Mouse (Mus musculus) small intestine, adult 2 months (tissue): ENCODE results near the gene Gm20388. TPM values are rescaled to one million over a fixed set of nuclear protein-coding genes. Genes with fewer than 3 reads are reported as not detected.

ENCODE experiments used
- H3K27ac ChIP-seq: fragments of 200-500 bp; 2 replicates; pipeline ENCODE4 v1.5.1; 2012; ENCODE audit warnings: low read depth, low read length, control low read depth, inconsistent platforms; ENCODE audit not compliant: insufficient read depth
- H3K27me3 ChIP-seq: fragments of 200-500 bp; 2 replicates; pipeline ENCODE4 v1.6.1; 2012; ENCODE audit warnings: mild to moderate bottlenecking, moderate library complexity, low read length, inconsistent platforms; ENCODE audit not compliant: control insufficient read depth, insufficient read depth
- H3K36me3 ChIP-seq: fragments of 200-500 bp; 2 replicates; pipeline ENCODE4 v1.6.1; 2012; ENCODE audit warnings: mild to moderate bottlenecking, low read length, control low read depth, inconsistent platforms; ENCODE audit not compliant: control insufficient read depth, insufficient read depth
- H3K4me1 ChIP-seq: fragments of 200-500 bp; 2 replicates; pipeline ENCODE4 v1.6.1; 2012; ENCODE audit warnings: low read length, inconsistent platforms, mixed read lengths; ENCODE audit not compliant: control insufficient read depth, insufficient read depth, insufficient read length
- H3K4me3 ChIP-seq: fragments of 200-500 bp; 2 replicates; pipeline ENCODE4 v1.5.1; 2012; ENCODE audit warnings: low read depth, mild to moderate bottlenecking, control low read depth, inconsistent platforms, low read length, moderate library complexity
- CTCF ChIP-seq: fragments of 200-500 bp; IDR thresholded peaks from 2 replicates; pipeline ENCODE4 v1.5.1; 2012; ENCODE audit warnings: low read depth, mild to moderate bottlenecking, control low read depth, inconsistent platforms, low read length, moderate library complexity, mixed read lengths; ENCODE audit not compliant: insufficient replicate concordance, insufficient read length; ENCODE audit errors: extremely low read depth
- POLR2A ChIP-seq: fragments of 200-500 bp; IDR thresholded peaks from 2 replicates; pipeline ENCODE4 v1.6.1; 2012; ENCODE audit warnings: low read depth, mild to moderate bottlenecking, control low read depth, inconsistent platforms, low read length, moderate library complexity
- WGBS: fragments of 180-500 bp; shearing (Covaris S2); methylation state at CpG from one replicate; pipeline ENCODE4 v1.1.7; 2018; 5-methylcytosine and 5-hydroxymethylcytosine counted together
- polyA plus RNA-seq: library from polyadenylated mRNA; depleted of rRNA; stranded (reverse); fragments of >200 nt; gene quantifications from 2 replicates; pipeline ENCODE4 v1.2.3, GENCODE M21; 2012

Gene Gm20388
- polyA plus RNA-seq, 1 experiment, result 37.3 TPM

- H3K27ac ChIP-seq, result no peak overlapping the region
- WGBS, result 39% methylated on average over 33 of the region's 33 CpGs
- H3K36me3 ChIP-seq, result no peaks in the 10 kb centered on the region
- H3K4me3 ChIP-seq, result no peak overlapping the region
- H3K27me3 ChIP-seq, result no peaks in the 10 kb centered on the region
- no peaks in the 10 kb centered on the region; the same call in 1 of the 2 replicates for H3K4me1 ChIP-seq
- TF ChIP-seq CTCF, result no peak
- TF ChIP-seq POLR2A, result no peak
Observed at GRCm38 (mm10) chr8:121334495-121335424, 1424.1 kb downstream of the Gm20388 start.

GRCm38 (mm10) chr8:121335684-121336083 lies 1425.0 kb downstream of the Gm20388 start:
- H3K4me3 ChIP-seq, result no peak overlapping the region
- no peaks in the 10 kb centered on the region for H3K27me3 ChIP-seq
- H3K4me1 ChIP-seq, result no peaks in the 10 kb centered on the region; the same call in 1 of the 2 replicates
- TF ChIP-seq POLR2A, result no peak
- 0 out of 2 replicates have a peak, but pooled peaks have one; percentile 4 for TF ChIP-seq CTCF
- no peaks in the 10 kb centered on the region for H3K36me3 ChIP-seq
- over 99% methylated on average over 7 of the region's 7 CpGs for WGBS
- H3K27ac ChIP-seq, result no peak overlapping the region

GRCm38 (mm10) chr8:121342931-121343330 lies 1432.3 kb downstream of the Gm20388 start:
- Histone ChIP-seq H3K27ac (no peak overlapping the region), H3K36me3 (no peaks in the 10 kb centered on the region), H3K4me1 (no peaks in the 10 kb centered on the region), H3K4me3 (no peak overlapping the region), H3K27me3 (no peaks in the 10 kb centered on the region)
- TF ChIP-seq POLR2A, result no peak
- TF ChIP-seq CTCF, result no peak
- 68% methylated on average over 13 of the region's 13 CpGs for WGBS

- H3K36me3 ChIP-seq, result no peaks in the 10 kb centered on the region
- H3K27me3 ChIP-seq, result no peaks in the 10 kb centered on the region
- no peak overlapping the region for H3K27ac ChIP-seq
- no peaks in the 10 kb centered on the region for H3K4me1 ChIP-seq
- 91% methylated on average over 9 of the region's 9 CpGs for WGBS
- no peak overlapping the region for H3K4me3 ChIP-seq
- no peak for TF ChIP-seq POLR2A
- TF ChIP-seq CTCF, result no peak
Observed at GRCm38 (mm10) chr8:121344486-121344885, 1433.8 kb downstream of the Gm20388 start.

- TF ChIP-seq CTCF (no peak), POLR2A (no peak)
- H3K27ac ChIP-seq, result no peak overlapping the region
- 83% methylated on average over 13 of the region's 13 CpGs for WGBS
Observed at GRCm38 (mm10) chr8:121346175-121346574, 1435.5 kb downstream of the Gm20388 start.

GRCm38 (mm10) chr8:121346862-121347261 lies 1436.2 kb downstream of the Gm20388 start:
- no peaks in the 10 kb centered on the region for H3K27me3 ChIP-seq
- H3K4me1 ChIP-seq, result no peaks in the 10 kb centered on the region
- H3K36me3 ChIP-seq, result no peaks in the 10 kb centered on the region
- WGBS, result 50% methylated on average over 9 of the region's 9 CpGs
- H3K27ac ChIP-seq, result no peak overlapping the region
- no peak for TF ChIP-seq CTCF
- TF ChIP-seq POLR2A, result no peak
- H3K4me3 ChIP-seq, result no peak overlapping the region

More at GRCm38 (mm10) chr8:121346175-121346574, 1435.5 kb downstream of the Gm20388 start:
- H3K36me3 ChIP-seq, result no peaks in the 10 kb centered on the region
- no peaks in the 10 kb centered on the region for H3K4me1 ChIP-seq
- H3K27me3 ChIP-seq, result no peaks in the 10 kb centered on the region
- no peak overlapping the region for H3K4me3 ChIP-seq

GRCm38 (mm10) chr8:121348998-121349397 lies 1438.4 kb downstream of the Gm20388 start:
- 54% methylated on average over 4 of the region's 4 CpGs for WGBS
- no peak overlapping the region for H3K27ac ChIP-seq

More at GRCm38 (mm10) chr8:121348998-121349397, 1438.4 kb downstream of the Gm20388 start:
- no peak overlapping the region for H3K4me3 ChIP-seq
- H3K4me1 ChIP-seq, result no peaks in the 10 kb centered on the region
- no peak for TF ChIP-seq CTCF
- no peak for TF ChIP-seq POLR2A
- no peaks in the 10 kb centered on the region for H3K36me3 ChIP-seq
- no peaks in the 10 kb centered on the region for H3K27me3 ChIP-seq
